Mouse (Mus musculus): Measurements from ENCODE around the gene Map3k19. TPM values are rescaled to one million over a fixed set of nuclear protein-coding genes. Genes with fewer than 3 reads are reported as not detected.

Map3k19 gene
- polyA plus RNA-seq, 1 experiment from 2014 or later = not detected

DNA sequence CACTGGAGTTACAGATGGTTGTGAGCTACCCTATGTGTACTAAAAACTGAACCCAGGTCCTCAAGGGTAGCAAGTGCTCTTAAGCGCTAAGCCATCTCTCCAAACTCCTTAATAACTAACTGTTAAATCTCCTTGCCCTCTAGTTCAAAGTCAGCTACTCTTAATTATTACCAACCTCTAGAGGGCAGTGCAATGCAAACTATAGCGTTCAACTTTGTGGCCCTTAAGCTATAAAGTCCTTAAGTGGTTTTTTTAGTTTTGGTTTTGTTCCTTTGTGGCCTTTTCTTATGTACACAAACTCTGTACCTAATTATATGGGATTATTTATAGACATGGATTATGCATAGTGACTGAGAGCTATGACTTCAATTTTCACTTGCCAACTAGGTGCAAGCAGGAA is 27.5 kb downstream of the Map3k19 start:
- Histone ChIP-seq H3K4me1 (ENCODE audit: control insufficient read depth, insufficient read depth, low read length) (no peaks in the 10 kb centered on the region), H3K4me2 (ENCODE audit: low read depth, severe bottlenecking) (no peak overlapping the region), H3K9me3 (ENCODE audit: control insufficient read depth, low read length) (no peaks in the 10 kb centered on the region), H3K36me3 (ENCODE audit: control insufficient read depth, insufficient read depth, low read length) (no peaks in the 10 kb centered on the region), H3K27ac (replicated peaks; ENCODE audit: low read depth, low read length) (no peak overlapping the region), H3K4me3 (ENCODE audit: low read depth, low read length) (no peak overlapping the region), H3K9ac (ENCODE audit: low read length) (no peak overlapping the region), H3K27me3 (ENCODE audit: control insufficient read depth, insufficient read depth, low read length) (no peaks in the 10 kb centered on the region)
- ATAC-seq (ENCODE audit: insufficient number of reproducible peaks, low FRiP score, low TSS enrichment, low read depth) = no peak
- whole genome bisulfite sequencing = 21% methylated on average over 2 of the region's 2 CpGs
- no peak for DNase-seq (ENCODE audit: low spot score)

DNA sequence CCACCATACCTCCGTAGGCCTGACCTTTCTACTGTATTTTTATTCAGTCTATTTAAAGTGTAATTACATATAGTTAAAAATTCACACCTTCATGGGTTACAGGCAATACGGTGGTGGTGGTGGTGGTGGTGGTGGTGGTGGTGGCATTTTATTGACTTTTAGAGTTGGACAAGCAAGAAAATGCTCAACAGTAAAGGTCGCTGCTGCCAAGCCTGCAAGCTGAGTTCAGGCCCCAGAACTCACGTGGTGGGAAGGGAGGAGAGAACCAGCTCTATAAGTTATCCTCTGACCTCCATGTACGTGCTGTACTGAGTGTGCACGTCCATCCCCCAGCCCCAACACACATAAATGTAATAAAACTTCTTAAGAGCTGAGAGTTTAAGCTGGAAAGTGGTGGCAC is 38.5 kb downstream of the Map3k19 start:
- DNase-seq (ENCODE audit: low spot score) (no peak), ATAC-seq (ENCODE audit: insufficient number of reproducible peaks, low FRiP score, low TSS enrichment, low read depth) (no peak)
- H3K27me3 ChIP-seq (ENCODE audit: control insufficient read depth, insufficient read depth, low read length) = no peaks in the 10 kb centered on the region
- no peak overlapping the region for H3K4me3 ChIP-seq (ENCODE audit: low read depth, low read length)
- H3K4me1 ChIP-seq (ENCODE audit: control insufficient read depth, insufficient read depth, low read length) = no peaks in the 10 kb centered on the region
- no peaks in the 10 kb centered on the region for H3K9me3 ChIP-seq (ENCODE audit: control insufficient read depth, low read length)
- no peak overlapping the region for H3K9ac ChIP-seq (ENCODE audit: low read length)
- H3K4me2 ChIP-seq (ENCODE audit: low read depth, severe bottlenecking) = no peak overlapping the region
- 82% methylated on average over 6 of the region's 6 CpGs for WGBS
- H3K36me3 ChIP-seq (ENCODE audit: control insufficient read depth, insufficient read depth, low read length) = no peaks in the 10 kb centered on the region
- no peak overlapping the region for H3K27ac ChIP-seq (replicated peaks; ENCODE audit: low read depth, low read length)

DNA sequence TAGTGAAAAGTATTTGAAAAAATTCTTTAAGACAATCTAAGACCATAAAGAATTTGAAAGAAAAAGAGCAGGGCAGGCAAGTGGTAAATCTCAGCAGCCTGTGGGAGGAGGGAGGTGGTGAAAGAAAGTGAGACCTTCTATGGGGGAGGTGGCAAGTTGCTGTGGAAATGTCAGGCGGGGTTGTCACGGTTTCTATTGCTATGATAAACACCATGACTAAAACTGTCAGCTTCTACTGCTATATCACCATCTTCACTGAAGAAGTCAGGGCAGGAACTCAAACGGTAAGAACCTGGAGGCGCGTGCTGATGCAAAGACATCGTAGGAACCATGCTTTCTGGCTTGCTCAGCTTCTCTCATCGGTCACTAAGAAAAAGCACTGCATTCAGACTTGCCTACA is 41.9 kb downstream of the Map3k19 start:
- Histone ChIP-seq H3K9me3 (ENCODE audit: control insufficient read depth, low read length) (no peaks in the 10 kb centered on the region), H3K4me3 (ENCODE audit: low read depth, low read length) (no peak overlapping the region), H3K36me3 (ENCODE audit: control insufficient read depth, insufficient read depth, low read length) (no peaks in the 10 kb centered on the region), H3K9ac (ENCODE audit: low read length) (no peak overlapping the region), H3K4me1 (ENCODE audit: control insufficient read depth, insufficient read depth, low read length) (no peaks in the 10 kb centered on the region), H3K27ac (replicated peaks; ENCODE audit: low read depth, low read length) (no peak overlapping the region), H3K4me2 (ENCODE audit: low read depth, severe bottlenecking) (no peak overlapping the region), H3K27me3 (ENCODE audit: control insufficient read depth, insufficient read depth, low read length) (no peaks in the 10 kb centered on the region)
- ATAC-seq (ENCODE audit: insufficient number of reproducible peaks, low FRiP score, low TSS enrichment, low read depth) = no peak
- DNase-seq (ENCODE audit: low spot score) = no peak
- WGBS = 71% methylated on average over 7 of the region's 7 CpGs

DNA sequence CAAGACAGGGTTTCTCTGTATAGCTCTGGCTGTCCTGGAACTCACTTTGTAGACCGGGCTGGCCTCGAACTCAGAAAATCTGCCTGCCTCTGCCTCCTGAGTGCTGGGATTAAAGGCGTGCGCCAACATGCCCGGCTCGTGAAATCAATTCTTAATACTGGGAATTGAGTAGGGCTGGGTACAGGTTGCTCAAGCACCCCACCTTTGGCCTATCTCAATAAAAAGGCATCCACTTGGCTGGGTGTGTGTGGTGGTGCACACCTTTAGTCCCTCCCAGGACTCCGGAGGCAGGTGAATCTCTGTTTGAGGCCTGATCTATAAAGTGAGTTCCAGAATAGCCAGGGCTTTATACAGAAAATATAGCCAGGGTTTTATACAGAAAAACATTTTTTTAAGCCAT is 46.2 kb downstream of the Map3k19 start:
- no peak overlapping the region for H3K4me3 ChIP-seq (ENCODE audit: low read depth, low read length)
- no peak overlapping the region for H3K4me2 ChIP-seq (ENCODE audit: low read depth, severe bottlenecking)
- DNase-seq (ENCODE audit: low spot score) (no peak), ATAC-seq (ENCODE audit: insufficient number of reproducible peaks, low FRiP score, low TSS enrichment, low read depth) (no peak)
- no peak overlapping the region for H3K27ac ChIP-seq (replicated peaks; ENCODE audit: low read depth, low read length)
- WGBS = 96% methylated on average over 7 of the region's 7 CpGs
- H3K36me3 ChIP-seq (ENCODE audit: control insufficient read depth, insufficient read depth, low read length) = no peaks in the 10 kb centered on the region; the same call in 1 of the 2 replicates
- no peaks in the 10 kb centered on the region for H3K27me3 ChIP-seq (ENCODE audit: control insufficient read depth, insufficient read depth, low read length)
- no peak overlapping the region for H3K9ac ChIP-seq (ENCODE audit: low read length)
- H3K9me3 ChIP-seq (ENCODE audit: control insufficient read depth, low read length) = no peaks in the 10 kb centered on the region
- no peaks in the 10 kb centered on the region for H3K4me1 ChIP-seq (ENCODE audit: control insufficient read depth, insufficient read depth, low read length)

DNA sequence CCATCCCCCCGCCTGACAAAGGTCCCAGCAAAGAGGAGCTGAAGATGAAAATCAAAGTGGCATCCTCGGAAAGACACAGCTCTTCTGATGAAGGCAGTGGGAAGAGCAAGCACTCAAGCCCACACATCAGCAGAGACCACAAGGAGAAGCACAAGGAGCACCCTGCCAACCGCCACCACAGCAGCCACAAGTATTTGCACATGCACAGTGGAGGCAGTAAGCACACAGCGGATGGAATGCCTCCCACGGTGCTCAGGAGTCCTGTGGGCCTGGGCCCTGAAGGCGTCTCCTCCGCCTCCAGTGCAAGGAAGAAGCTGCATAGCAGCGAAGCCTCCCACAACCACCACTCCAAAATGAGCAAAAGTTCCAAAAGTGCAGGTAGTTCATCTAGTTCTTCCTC is 51.9 kb downstream of the Map3k19 start:
- Histone ChIP-seq H3K4me1 (ENCODE audit: control insufficient read depth, insufficient read depth, low read length) (no peaks in the 10 kb centered on the region), H3K27ac (replicated peaks; ENCODE audit: low read depth, low read length) (no peak overlapping the region), H3K9me3 (ENCODE audit: control insufficient read depth, low read length) (no peaks in the 10 kb centered on the region), H3K9ac (ENCODE audit: low read length) (no peak overlapping the region), H3K4me2 (ENCODE audit: low read depth, severe bottlenecking) (no peak overlapping the region), H3K36me3 (ENCODE audit: control insufficient read depth, insufficient read depth, low read length) (peaks cover 16% of the 10 kb centered on the region; the same call in 1 of the 2 replicates), H3K4me3 (ENCODE audit: low read depth, low read length) (no peak overlapping the region), H3K27me3 (ENCODE audit: control insufficient read depth, insufficient read depth, low read length) (no peaks in the 10 kb centered on the region)
- ATAC-seq (ENCODE audit: insufficient number of reproducible peaks, low FRiP score, low TSS enrichment, low read depth) (no peak), DNase-seq (ENCODE audit: low spot score) (no peak)
- WGBS = 87% methylated on average over 8 of the region's 8 CpGs

DNA sequence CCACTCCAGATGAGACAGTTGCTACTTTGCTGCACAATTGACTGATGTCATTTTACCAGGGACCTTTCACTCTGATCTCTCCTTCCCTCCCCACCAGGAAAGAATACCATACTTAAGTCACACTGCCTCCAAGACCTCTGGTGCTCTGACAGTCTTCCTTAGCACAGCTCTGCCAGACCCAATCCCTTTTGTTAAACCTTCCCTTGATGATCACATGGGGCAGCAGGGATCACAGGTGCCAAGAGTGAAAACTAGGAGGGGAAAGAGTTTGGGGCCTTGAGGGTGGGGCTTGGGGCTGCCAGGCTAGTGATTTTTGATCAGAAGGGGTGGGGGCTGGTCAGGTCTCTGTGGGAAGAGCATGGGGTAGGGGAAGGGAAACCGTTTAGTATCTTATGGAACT is 58.1 kb downstream of the Map3k19 start:
- DNase-seq (ENCODE audit: low spot score) (no peak), ATAC-seq (ENCODE audit: insufficient number of reproducible peaks, low FRiP score, low TSS enrichment, low read depth) (no peak)
- H3K4me2 ChIP-seq (ENCODE audit: low read depth, severe bottlenecking) = no peak overlapping the region
- H3K27me3 ChIP-seq (ENCODE audit: control insufficient read depth, insufficient read depth, low read length) = no peaks in the 10 kb centered on the region
- H3K4me3 ChIP-seq (ENCODE audit: low read depth, low read length) = no peak overlapping the region
- peaks cover 3% of the 10 kb centered on the region; the same call in 1 of the 2 replicates for H3K36me3 ChIP-seq (ENCODE audit: control insufficient read depth, insufficient read depth, low read length)
- H3K4me1 ChIP-seq (ENCODE audit: control insufficient read depth, insufficient read depth, low read length) = no peaks in the 10 kb centered on the region
- H3K9ac ChIP-seq (ENCODE audit: low read length) = no peak overlapping the region
- WGBS = 63% methylated on average over 1 of the region's 1 CpGs
- no peak overlapping the region for H3K27ac ChIP-seq (replicated peaks; ENCODE audit: low read depth, low read length)
- H3K9me3 ChIP-seq (ENCODE audit: control insufficient read depth, low read length) = no peaks in the 10 kb centered on the region

DNA sequence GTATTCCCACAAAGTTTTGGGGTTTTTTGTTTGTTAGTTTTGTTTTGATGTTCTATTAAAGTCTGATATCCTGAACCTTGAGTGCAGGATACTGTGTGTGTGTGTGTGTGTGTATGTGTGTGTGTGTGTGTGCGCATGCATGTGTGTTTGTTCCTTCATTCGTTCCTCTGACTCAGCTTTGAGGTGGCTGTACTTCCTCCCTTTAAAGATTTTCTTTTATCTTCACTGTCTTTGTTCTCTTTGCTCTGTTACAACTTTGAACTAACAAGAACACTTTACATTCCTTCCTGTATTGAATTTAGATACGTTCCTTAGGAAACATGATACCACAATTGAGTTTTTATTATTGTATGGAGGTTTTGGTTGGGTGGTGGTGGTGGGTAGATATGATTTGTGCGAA is 58.5 kb downstream of the Map3k19 start:
- Histone ChIP-seq H3K27ac (replicated peaks; ENCODE audit: low read depth, low read length) (no peak overlapping the region), H3K27me3 (ENCODE audit: control insufficient read depth, insufficient read depth, low read length) (no peaks in the 10 kb centered on the region), H3K9ac (ENCODE audit: low read length) (no peak overlapping the region), H3K4me3 (ENCODE audit: low read depth, low read length) (no peak overlapping the region), H3K36me3 (ENCODE audit: control insufficient read depth, insufficient read depth, low read length) (peaks cover 3% of the 10 kb centered on the region; the same call in 1 of the 2 replicates), H3K4me2 (ENCODE audit: low read depth, severe bottlenecking) (no peak overlapping the region), H3K4me1 (ENCODE audit: control insufficient read depth, insufficient read depth, low read length) (no peaks in the 10 kb centered on the region), H3K9me3 (ENCODE audit: control insufficient read depth, low read length) (no peaks in the 10 kb centered on the region)
- ATAC-seq (ENCODE audit: insufficient number of reproducible peaks, low FRiP score, low TSS enrichment, low read depth) = no peak
- WGBS = 77% methylated on average over 4 of the region's 4 CpGs
- DNase-seq (ENCODE audit: low spot score) = no peak

DNA sequence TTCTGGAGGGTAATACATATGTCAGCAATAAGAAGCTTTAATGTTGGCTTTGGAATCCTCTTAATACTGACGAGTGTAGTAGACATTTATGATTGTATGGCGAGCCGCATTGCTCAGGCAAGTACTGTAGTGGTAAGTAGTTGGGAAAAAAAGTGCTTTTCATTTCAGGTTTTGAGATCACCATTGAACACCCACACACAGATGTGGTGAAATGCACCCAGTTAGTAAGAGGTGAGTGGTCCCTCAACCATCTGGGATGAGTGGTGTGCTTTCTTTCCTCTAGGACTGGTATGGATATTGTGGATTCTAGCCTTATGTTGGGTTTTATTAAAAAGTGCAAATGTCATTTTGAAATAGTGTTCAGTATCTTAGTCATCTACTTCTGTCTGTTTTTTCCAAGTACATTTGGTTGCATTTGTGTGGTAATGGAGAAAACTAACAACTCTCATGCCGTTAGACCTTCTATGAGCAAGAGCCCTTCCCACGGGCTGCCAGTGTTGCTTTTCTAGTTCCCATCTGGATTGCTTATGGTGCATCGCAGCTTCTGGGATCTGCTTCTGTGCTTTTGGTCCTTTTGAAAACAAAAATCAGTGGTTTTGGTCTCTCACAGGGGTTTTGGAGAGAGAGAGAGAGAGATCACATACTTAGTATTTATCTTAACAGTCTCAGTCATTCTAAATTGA is 59.6 kb downstream of the Map3k19 start:
- WGBS = 90% methylated on average over 6 of the region's 6 CpGs
- no peak overlapping the region for H3K9ac ChIP-seq (ENCODE audit: low read length)
- DNase-seq (ENCODE audit: low spot score) = no peak

DNA sequence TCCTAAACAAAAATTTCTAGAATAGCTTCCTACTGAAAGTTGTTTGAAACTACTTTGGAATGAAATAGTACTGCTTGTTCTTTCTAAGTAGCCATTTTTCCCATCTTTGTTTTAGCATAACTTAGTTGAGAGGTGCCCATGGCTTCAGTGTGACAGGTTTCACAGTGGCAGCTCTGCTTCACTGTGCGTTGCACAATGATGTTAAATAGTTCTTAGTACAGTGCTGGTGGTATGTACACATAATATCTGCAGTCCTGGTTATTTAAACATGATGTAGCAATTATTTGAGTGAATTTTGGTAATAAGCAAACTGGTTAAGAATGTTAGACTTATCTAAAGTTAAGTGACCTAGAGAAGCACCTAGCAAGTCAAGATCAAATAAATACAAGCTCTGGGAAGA is 61.4 kb downstream of the Map3k19 start:
- 96% methylated on average over 1 of the region's 1 CpGs for WGBS
- Histone ChIP-seq H3K4me1 (ENCODE audit: control insufficient read depth, insufficient read depth, low read length) (no peaks in the 10 kb centered on the region), H3K27ac (replicated peaks; ENCODE audit: low read depth, low read length) (no peak overlapping the region), H3K4me2 (ENCODE audit: low read depth, severe bottlenecking) (no peak overlapping the region), H3K27me3 (ENCODE audit: control insufficient read depth, insufficient read depth, low read length) (no peaks in the 10 kb centered on the region), H3K36me3 (ENCODE audit: control insufficient read depth, insufficient read depth, low read length) (no peaks in the 10 kb centered on the region; the same call in 1 of the 2 replicates), H3K9me3 (ENCODE audit: control insufficient read depth, low read length) (no peaks in the 10 kb centered on the region), H3K9ac (ENCODE audit: low read length) (no peak overlapping the region), H3K4me3 (ENCODE audit: low read depth, low read length) (no peak overlapping the region)
- no peak for ATAC-seq (ENCODE audit: insufficient number of reproducible peaks, low FRiP score, low TSS enrichment, low read depth)
- no peak for DNase-seq (ENCODE audit: low spot score)

More for the DNA sequence above, 59.6 kb downstream of the Map3k19 start:
- Histone ChIP-seq H3K27me3 (ENCODE audit: control insufficient read depth, insufficient read depth, low read length) (no peaks in the 10 kb centered on the region), H3K27ac (replicated peaks; ENCODE audit: low read depth, low read length) (no peak overlapping the region), H3K4me1 (ENCODE audit: control insufficient read depth, insufficient read depth, low read length) (no peaks in the 10 kb centered on the region), H3K4me3 (ENCODE audit: low read depth, low read length) (no peak overlapping the region), H3K9me3 (ENCODE audit: control insufficient read depth, low read length) (no peaks in the 10 kb centered on the region), H3K4me2 (ENCODE audit: low read depth, severe bottlenecking) (no peak overlapping the region), H3K36me3 (ENCODE audit: control insufficient read depth, insufficient read depth, low read length) (peaks cover 3% of the 10 kb centered on the region; the same call in 1 of the 2 replicates)
- no peak for ATAC-seq (ENCODE audit: insufficient number of reproducible peaks, low FRiP score, low TSS enrichment, low read depth)

Measured in limb, embryonic 11.5 days (tissue).